Mouse (Mus musculus): ENCODE measurements around the gene Vstm2b. TPM values are rescaled to one million over a fixed set of nuclear protein-coding genes. Genes with fewer than 3 reads are reported as not detected.

The Vstm2b gene
- polyA plus RNA-seq, 1 experiment = 4.6 TPM

DNA sequence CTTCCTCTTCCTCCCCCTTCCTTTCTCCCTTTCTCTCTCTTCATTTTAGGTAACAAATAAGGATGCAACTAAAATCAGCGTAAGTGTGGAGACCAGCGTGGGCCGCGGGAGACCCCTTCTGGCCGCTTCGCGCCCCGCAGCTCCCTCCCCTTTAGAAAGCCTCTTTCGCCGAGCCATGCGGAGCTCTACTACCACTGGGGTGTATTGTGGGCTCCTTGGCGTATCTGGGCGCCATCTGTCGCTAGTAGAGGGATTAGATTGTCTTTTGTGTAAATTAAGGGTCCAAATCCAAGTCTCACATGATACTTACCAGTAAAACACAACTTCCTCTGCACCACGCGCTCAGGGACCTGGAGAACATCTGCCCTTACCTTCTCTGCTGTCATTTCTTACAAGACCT lies 3.1 kb downstream of the Vstm2b start:
- DNase-seq = peak; percentile 17

DNA sequence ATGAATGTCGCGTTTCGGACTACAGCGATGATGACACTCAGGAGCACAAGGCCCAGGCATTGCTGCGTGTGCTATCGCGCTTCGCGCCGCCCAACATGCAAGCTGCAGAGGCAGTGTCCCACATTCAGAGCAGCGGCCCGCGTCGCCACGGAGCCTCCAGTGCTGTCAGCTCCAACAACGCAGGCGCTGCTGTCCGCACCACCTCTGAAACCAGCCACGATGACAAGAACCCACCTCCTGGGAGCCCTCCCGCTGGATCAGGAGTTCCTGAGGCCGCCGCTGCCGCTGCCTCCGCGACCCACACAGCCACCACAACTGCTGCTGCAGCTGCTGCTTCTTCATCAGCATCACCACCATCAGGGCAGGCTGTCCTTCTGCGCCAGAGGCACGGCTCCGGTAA lies 4.4 kb downstream of the Vstm2b start:
- 8% methylated on average over 28 of the region's 28 CpGs for whole genome bisulfite sequencing
- Histone ChIP-seq H3K4me1 (ENCODE audit: control insufficient read depth, insufficient read depth, low read length) (no peaks in the 10 kb centered on the region), H3K4me3 (replicated peaks; ENCODE audit: extremely low read depth, low read depth, low read length) (no peak overlapping the region)
- no peak for DNase-seq
- TF ChIP-seq POLR2A (IDR thresholded peaks at IDR 0.05; ENCODE audit: borderline replicate concordance, extremely low read depth, low read depth, low read length) = no peak

More for the DNA sequence above, 3.1 kb downstream of the Vstm2b start:
- Histone ChIP-seq H3K4me1 (ENCODE audit: control insufficient read depth, insufficient read depth, low read length) (no peaks in the 10 kb centered on the region), H3K4me3 (replicated peaks; ENCODE audit: extremely low read depth, low read depth, low read length) (no peak overlapping the region)
- 5% methylated on average over 16 of the region's 16 CpGs for WGBS
- TF ChIP-seq CTCF (IDR thresholded peaks at IDR 0.05; ENCODE audit: insufficient read depth, low read length) = 0 out of 2 replicates have a peak, but pooled peaks have one; percentile 14
- no peak for TF ChIP-seq POLR2A (IDR thresholded peaks at IDR 0.05; ENCODE audit: borderline replicate concordance, extremely low read depth, low read depth, low read length)

DNA sequence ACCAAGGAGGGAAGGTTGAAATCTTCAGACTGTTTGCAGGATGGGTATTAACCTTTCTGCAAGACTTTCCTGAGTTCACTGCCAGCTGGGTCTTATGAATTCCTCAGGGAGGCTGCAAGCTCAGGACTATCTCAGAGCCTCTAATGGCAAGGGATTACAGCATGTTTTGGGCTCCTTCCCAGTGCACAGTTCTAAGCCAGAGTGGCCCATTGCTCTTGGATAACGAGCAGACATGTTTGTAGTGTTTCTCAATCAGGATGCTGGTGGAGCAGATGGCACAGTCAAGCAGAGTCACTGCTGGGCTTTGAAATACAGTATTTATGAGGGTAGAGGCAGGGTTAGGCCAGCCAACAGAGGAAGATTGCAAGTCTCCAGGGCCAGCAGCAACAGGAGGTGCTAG lies 8.4 kb downstream of the Vstm2b start:
- no peak for DNase-seq
- Histone ChIP-seq H3K4me3 (replicated peaks; ENCODE audit: extremely low read depth, low read depth, low read length) (no peak overlapping the region), H3K4me1 (ENCODE audit: control insufficient read depth, insufficient read depth, low read length) (no peaks in the 10 kb centered on the region)
- no peak for TF ChIP-seq POLR2A (IDR thresholded peaks at IDR 0.05; ENCODE audit: borderline replicate concordance, extremely low read depth, low read depth, low read length)
- no peak for TF ChIP-seq CTCF (IDR thresholded peaks at IDR 0.05; ENCODE audit: insufficient read depth, low read length)
- 50% methylated on average over 1 of the region's 1 CpGs for WGBS

GRCm38 (mm10) chr7:40916761-40917160 lies 18.6 kb downstream of the Vstm2b start:
- 66% methylated on average over 3 of the region's 3 CpGs for whole genome bisulfite sequencing
- H3K4me1 ChIP-seq (ENCODE audit: control insufficient read depth, insufficient read depth, low read length) = no peaks in the 10 kb centered on the region
- no peak overlapping the region for H3K4me3 ChIP-seq (replicated peaks; ENCODE audit: extremely low read depth, low read depth, low read length)
- no peak for DNase-seq
- TF ChIP-seq POLR2A (IDR thresholded peaks at IDR 0.05; ENCODE audit: borderline replicate concordance, extremely low read depth, low read depth, low read length) (no peak), CTCF (IDR thresholded peaks at IDR 0.05; ENCODE audit: insufficient read depth, low read length) (no peak)

GRCm38 (mm10) chr7:40920118-40920517 lies 22.0 kb downstream of the Vstm2b start:
- WGBS = 74% methylated on average over 2 of the region's 2 CpGs
- TF ChIP-seq POLR2A (IDR thresholded peaks at IDR 0.05; ENCODE audit: borderline replicate concordance, extremely low read depth, low read depth, low read length) (no peak), CTCF (IDR thresholded peaks at IDR 0.05; ENCODE audit: insufficient read depth, low read length) (no peak)
- DNase-seq = no peak

DNA sequence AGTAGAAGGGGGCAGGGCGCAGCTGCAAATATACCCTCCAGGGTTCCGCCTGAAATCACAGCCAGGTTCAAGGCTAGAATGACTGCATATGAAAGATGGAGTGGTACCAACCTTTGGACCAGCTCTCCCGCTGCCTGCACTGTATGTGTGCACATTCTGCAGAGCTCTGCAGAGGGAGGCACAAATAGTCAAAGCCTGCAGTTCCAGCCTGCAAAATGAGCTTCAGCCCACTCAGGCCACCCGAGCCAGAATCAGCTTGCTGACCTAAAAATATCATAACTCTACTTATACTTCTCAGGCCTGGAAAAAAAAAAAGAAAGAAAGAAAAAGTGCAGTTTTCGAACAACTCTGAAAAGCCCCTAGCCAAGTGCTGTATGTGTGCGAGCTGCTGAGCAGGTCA lies 23.2 kb downstream of the Vstm2b start:
- TF ChIP-seq POLR2A (IDR thresholded peaks at IDR 0.05; ENCODE audit: borderline replicate concordance, extremely low read depth, low read depth, low read length) (no peak), CTCF (IDR thresholded peaks at IDR 0.05; ENCODE audit: insufficient read depth, low read length) (no peak)
- Histone ChIP-seq H3K4me3 (replicated peaks; ENCODE audit: extremely low read depth, low read depth, low read length) (no peak overlapping the region), H3K4me1 (ENCODE audit: control insufficient read depth, insufficient read depth, low read length) (no peaks in the 10 kb centered on the region)
- 68% methylated on average over 6 of the region's 6 CpGs for WGBS
- no peak for DNase-seq

More at GRCm38 (mm10) chr7:40920118-40920517, 22.0 kb downstream of the Vstm2b start:
- Histone ChIP-seq H3K4me1 (ENCODE audit: control insufficient read depth, insufficient read depth, low read length) (no peaks in the 10 kb centered on the region), H3K4me3 (replicated peaks; ENCODE audit: extremely low read depth, low read depth, low read length) (no peak overlapping the region)

DNA sequence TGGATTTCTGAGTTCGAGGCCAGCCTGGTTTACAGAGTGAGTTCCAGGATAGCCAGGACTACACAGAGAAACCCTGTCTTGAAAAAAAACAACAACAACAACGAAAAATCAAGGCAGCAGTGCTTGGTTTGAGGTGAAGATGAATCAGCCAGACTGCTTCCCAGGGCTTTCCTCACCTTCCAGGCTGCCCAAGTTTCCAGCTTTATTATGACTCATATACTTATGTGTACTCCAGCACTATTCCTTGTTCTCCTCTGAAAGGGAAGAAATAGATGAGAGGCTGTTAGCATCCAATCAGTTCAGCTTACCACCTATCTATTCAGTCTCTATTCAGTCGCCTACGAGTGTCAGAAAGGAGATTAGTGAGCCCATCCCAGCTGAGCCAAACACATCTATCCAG lies 24.7 kb downstream of the Vstm2b start:
- TF ChIP-seq POLR2A (IDR thresholded peaks at IDR 0.05; ENCODE audit: borderline replicate concordance, extremely low read depth, low read depth, low read length) (no peak), CTCF (IDR thresholded peaks at IDR 0.05; ENCODE audit: insufficient read depth, low read length) (no peak)
- Histone ChIP-seq H3K4me1 (ENCODE audit: control insufficient read depth, insufficient read depth, low read length) (no peaks in the 10 kb centered on the region), H3K4me3 (replicated peaks; ENCODE audit: extremely low read depth, low read depth, low read length) (no peak overlapping the region)
- DNase-seq = no peak
- 56% methylated on average over 4 of the region's 4 CpGs for WGBS

- WGBS = 62% methylated on average over 2 of the region's 2 CpGs
- TF ChIP-seq POLR2A (IDR thresholded peaks at IDR 0.05; ENCODE audit: borderline replicate concordance, extremely low read depth, low read depth, low read length) (no peak), CTCF (IDR thresholded peaks at IDR 0.05; ENCODE audit: insufficient read depth, low read length) (no peak)
- DNase-seq = no peak
- Histone ChIP-seq H3K4me1 (ENCODE audit: control insufficient read depth, insufficient read depth, low read length) (no peaks in the 10 kb centered on the region), H3K4me3 (replicated peaks; ENCODE audit: extremely low read depth, low read depth, low read length) (no peak overlapping the region)
These were observed 30.3 kb downstream of the Vstm2b start for GRCm38 (mm10) chr7:40928391-40928790.

DNA sequence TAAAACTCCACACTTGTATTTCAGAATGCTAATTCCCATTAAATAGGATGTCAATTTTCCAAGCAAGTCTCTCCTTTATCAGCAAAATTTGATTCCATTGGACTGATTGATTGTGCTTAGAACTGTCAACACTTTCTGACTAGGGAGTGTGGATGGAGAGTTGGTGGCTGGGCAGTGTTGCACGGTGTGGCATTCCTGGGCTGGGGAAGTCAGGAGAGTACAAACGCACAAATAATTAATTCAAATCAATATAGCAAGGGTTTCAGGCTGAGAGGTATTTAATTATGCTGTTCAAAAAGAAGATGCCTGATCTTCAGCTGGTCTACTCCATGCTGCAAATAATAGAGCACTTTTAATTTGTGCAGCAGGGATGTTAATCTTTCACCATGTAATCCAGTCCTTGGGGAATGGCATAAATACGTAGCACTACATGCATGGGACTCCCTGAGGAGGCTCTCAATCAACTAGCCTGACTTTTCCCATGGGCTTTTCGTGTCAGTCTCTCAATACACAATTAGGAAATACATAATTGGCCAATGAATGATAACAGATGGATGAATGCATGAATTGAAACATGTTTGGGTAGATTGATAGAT lies 38.6 kb downstream of the Vstm2b start:
- DNase-seq = no peak
- Histone ChIP-seq H3K4me3 (replicated peaks; ENCODE audit: extremely low read depth, low read depth, low read length) (no peak overlapping the region), H3K4me1 (ENCODE audit: control insufficient read depth, insufficient read depth, low read length) (no peaks in the 10 kb centered on the region)
- 54% methylated on average over 4 of the region's 4 CpGs for whole genome bisulfite sequencing
- no peak for TF ChIP-seq CTCF (IDR thresholded peaks at IDR 0.05; ENCODE audit: insufficient read depth, low read length)
- no peak for TF ChIP-seq POLR2A (IDR thresholded peaks at IDR 0.05; ENCODE audit: borderline replicate concordance, extremely low read depth, low read depth, low read length)

DNA sequence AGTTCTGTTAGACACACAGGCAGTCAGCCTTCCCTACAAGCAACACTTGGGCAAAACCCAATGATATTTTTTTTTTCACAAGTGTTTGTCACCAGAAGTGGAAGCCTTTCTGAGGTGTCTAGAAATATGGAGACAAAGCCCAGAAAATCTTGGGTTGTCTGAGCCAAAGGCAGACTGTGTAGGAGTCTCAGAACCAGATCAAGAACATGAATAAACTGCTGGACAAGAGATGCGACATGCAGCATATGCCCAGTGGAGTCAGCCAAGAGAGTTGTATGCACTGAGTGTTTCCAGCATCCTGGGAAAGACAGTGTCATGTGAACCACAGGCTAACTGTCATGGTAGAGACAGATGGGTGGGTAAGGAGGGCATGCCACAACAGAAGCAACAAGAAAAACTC lies 41.2 kb downstream of the Vstm2b start:
- DNase-seq = no peak
- Histone ChIP-seq H3K4me3 (replicated peaks; ENCODE audit: extremely low read depth, low read depth, low read length) (no peak overlapping the region), H3K4me1 (ENCODE audit: control insufficient read depth, insufficient read depth, low read length) (no peaks in the 10 kb centered on the region)
- 78% methylated on average over 1 of the region's 1 CpGs for WGBS
- no peak for TF ChIP-seq CTCF (IDR thresholded peaks at IDR 0.05; ENCODE audit: insufficient read depth, low read length)
- TF ChIP-seq POLR2A (IDR thresholded peaks at IDR 0.05; ENCODE audit: borderline replicate concordance, extremely low read depth, low read depth, low read length) = no peak
